In the genomic region with DNA sequence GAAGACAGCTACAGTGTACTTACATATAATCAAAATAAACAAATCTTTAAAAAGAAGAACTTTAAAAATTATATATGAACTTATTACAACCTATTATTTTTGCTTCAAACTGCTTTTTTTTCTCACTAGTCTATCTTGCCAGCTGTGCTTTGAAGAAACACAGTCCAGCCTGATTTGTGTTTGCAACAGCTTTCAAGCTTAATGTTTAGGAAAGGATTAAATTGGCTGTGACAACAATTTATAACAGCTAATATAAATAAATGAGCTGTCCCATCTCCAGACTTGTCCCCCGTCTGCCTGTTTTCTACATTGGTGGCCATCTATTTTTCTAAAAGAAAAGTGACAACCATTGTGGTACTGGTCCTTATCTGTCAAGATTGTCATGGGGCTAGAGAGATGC, we compare ENCODE assay signal across 38 mouse cellular contexts. TPM values are rescaled to one million over a fixed set of nuclear protein-coding genes. Genes with fewer than 3 reads are reported as not detected.
"Had no signal": no experiment of that assay in that cellular context is flagged by ENCODE, and none has a peak within 500 bp of the region (broad histone marks: within the 10 kb centered on the region; RNA-seq: fewer than 3 reads in every experiment).

No protein-coding gene starts in this region.

- H3K27me3 ChIP-seq: heart, embryonic 12.5 days; heart, embryonic 13.5 days; heart, embryonic 15.5 days; hindbrain, embryonic 13.5 days; hindbrain, embryonic 15.5 days; intestine, embryonic 15.5 days; kidney, embryonic 15.5 days had no signal

- H3K4me3 ChIP-seq: heart, adult 2 months; heart, embryonic 10.5 days; heart, embryonic 12.5 days; heart, embryonic 13.5 days; heart, embryonic 15.5 days; hindbrain, embryonic 10.5 days; hindbrain, embryonic 12.5 days; hindbrain, embryonic 13.5 days; hindbrain, embryonic 15.5 days; intestine, embryonic 15.5 days; kidney, embryonic 15.5 days; layer of hippocampus, adult 2 months had no signal

- DNase-seq: heart, adult 18-20 months; heart, adult 2 months; heart, postnatal 10 days; heart, postnatal 14 days; heart, postnatal 36 days; heart, postnatal 4 days; kidney, adult 11 months; kidney, adult 18-20 months; kidney, adult 2 months; kidney, adult 8-10 months; kidney, adult 9 months; kidney, postnatal 10 days; kidney, postnatal 14 days; kidney, postnatal 25 days; kidney, postnatal 36 days; kidney, postnatal 4 days; layer of hippocampus, adult 9-11 months had no signal

- H3K9ac ChIP-seq: heart, embryonic 12.5 days; heart, embryonic 13.5 days; heart, embryonic 15.5 days; hindbrain, embryonic 12.5 days; hindbrain, embryonic 13.5 days; hindbrain, embryonic 14.5 days; hindbrain, embryonic 15.5 days; intestine, embryonic 15.5 days; kidney, embryonic 15.5 days had no signal

- H3K9me3 ChIP-seq: heart, embryonic 10.5 days; heart, embryonic 12.5 days; heart, embryonic 13.5 days; heart, embryonic 15.5 days; hindbrain, embryonic 10.5 days; hindbrain, embryonic 12.5 days; hindbrain, embryonic 13.5 days; hindbrain, embryonic 15.5 days; intestine, embryonic 15.5 days; kidney, embryonic 15.5 days had no signal

- H3K4me1 ChIP-seq: heart, embryonic 10.5 days; heart, embryonic 12.5 days; heart, embryonic 13.5 days; heart, embryonic 15.5 days; hindbrain, embryonic 10.5 days; hindbrain, embryonic 12.5 days; hindbrain, embryonic 13.5 days; hindbrain, embryonic 15.5 days; intestine, embryonic 15.5 days; kidney, embryonic 15.5 days had no signal

- H3K4me2 ChIP-seq: heart, embryonic 11.5 days; heart, embryonic 12.5 days; heart, embryonic 13.5 days; heart, embryonic 15.5 days; hindbrain, embryonic 12.5 days; hindbrain, embryonic 13.5 days; hindbrain, embryonic 14.5 days; hindbrain, embryonic 15.5 days; intestine, embryonic 15.5 days; kidney, embryonic 15.5 days had no signal

- ATAC-seq: hindbrain, embryonic 16.5 days; hindbrain, postnatal 0 days; inflammation-experienced regulatory T-cells, adult 6 months; intestine, embryonic 15.5 days; intestine, embryonic 16.5 days; intestine, postnatal 0 days had no signal

- H3K36me3 ChIP-seq: heart, embryonic 15.5 days; hindbrain, embryonic 12.5 days; hindbrain, embryonic 15.5 days; intestine, embryonic 15.5 days; kidney, embryonic 15.5 days had no signal

- H3K27ac ChIP-seq: heart, adult 2 months; heart, embryonic 10.5 days; heart, embryonic 13.5 days; heart, embryonic 15.5 days; hindbrain, embryonic 10.5 days; hindbrain, embryonic 12.5 days; hindbrain, embryonic 13.5 days; hindbrain, embryonic 14.5 days; hindbrain, embryonic 15.5 days; hindbrain, postnatal 0 days; intestine, embryonic 15.5 days; kidney, embryonic 15.5 days; kidney, postnatal 0 days; layer of hippocampus, adult 2 months had no signal

RNA-seq across cellular contexts. Expression of gene S100g, which starts 22.4 kb away (rescaled TPM):
- polyA plus RNA-seq: heart, adult 2 months; heart, embryonic 13.5 days; heart, embryonic 14.5 days; heart, embryonic 15.5 days; hindbrain, embryonic 11.5 days had no signal
